Mouse (Mus musculus): ENCODE data around the gene Hes5. TPM values are rescaled to one million over a fixed set of nuclear protein-coding genes. Genes with fewer than 3 reads are reported as not detected.

The Hes5 gene
- polyA plus RNA-seq (2014; fragmentation: Illumina TruSeq; extraction: RNeasy Lipid Tissue Mini Kit (QIAGEN cat#74804); ENCODE audit: low replicate concordance): not detected

GRCm38 (mm10) chr4:154960690-154961225 is at the start of gene Hes5:
Gene Hes5, plus strand, starts transcription at chr4:154960923.

GRCm38 (mm10) chr4:154928395-154929087 is 32.2 kb upstream of the Hes5 start, which contains the start of gene Tnfrsf14:
Gene Tnfrsf14, minus strand, starts transcription at chr4:154928563.

GRCm38 (mm10) chr4:154963901-154964580 is 3.3 kb downstream of the Hes5 start, which contains the start of gene Pank4:
Gene Pank4, plus strand, starts transcription at chr4:154964123.

Other genes with a start within 250 kb of the Hes5 start
- not detected for gene Ttc34, start 123.5 kb upstream of the Hes5 start, polyA plus RNA-seq (2014; fragmentation: Illumina TruSeq; extraction: RNeasy Lipid Tissue Mini Kit (QIAGEN cat#74804); ENCODE audit: low replicate concordance)
- gene Mmel1, start 91.3 kb upstream of the Hes5 start, polyA plus RNA-seq (2014; fragmentation: Illumina TruSeq; extraction: RNeasy Lipid Tissue Mini Kit (QIAGEN cat#74804); ENCODE audit: low replicate concordance): not detected
- gene Fam213b, start 61.8 kb upstream of the Hes5 start, polyA plus RNA-seq (2014; fragmentation: Illumina TruSeq; extraction: RNeasy Lipid Tissue Mini Kit (QIAGEN cat#74804); ENCODE audit: low replicate concordance): 3.3 TPM
- not detected for gene Tnfrsf14, start 32.4 kb upstream of the Hes5 start, polyA plus RNA-seq (2014; fragmentation: Illumina TruSeq; extraction: RNeasy Lipid Tissue Mini Kit (QIAGEN cat#74804); ENCODE audit: low replicate concordance)
- 1.3 TPM for gene Pank4, start 3.2 kb downstream of the Hes5 start, polyA plus RNA-seq (2014; fragmentation: Illumina TruSeq; extraction: RNeasy Lipid Tissue Mini Kit (QIAGEN cat#74804); ENCODE audit: low replicate concordance)
- gene Plch2, start 95.9 kb downstream of the Hes5 start, polyA plus RNA-seq (2014; fragmentation: Illumina TruSeq; extraction: RNeasy Lipid Tissue Mini Kit (QIAGEN cat#74804); ENCODE audit: low replicate concordance): 0.26 TPM
- 2.1 TPM for gene Pex10, start 106.1 kb downstream of the Hes5 start, polyA plus RNA-seq (2014; fragmentation: Illumina TruSeq; extraction: RNeasy Lipid Tissue Mini Kit (QIAGEN cat#74804); ENCODE audit: low replicate concordance)
- gene Rer1, start 125.5 kb downstream of the Hes5 start, polyA plus RNA-seq (2014; fragmentation: Illumina TruSeq; extraction: RNeasy Lipid Tissue Mini Kit (QIAGEN cat#74804); ENCODE audit: low replicate concordance): 315 TPM
- not detected for gene Morn1, start 125.7 kb downstream of the Hes5 start, polyA plus RNA-seq (2014; fragmentation: Illumina TruSeq; extraction: RNeasy Lipid Tissue Mini Kit (QIAGEN cat#74804); ENCODE audit: low replicate concordance)